Mouse (Mus musculus) midbrain, embryonic 12.5 days (tissue): ENCODE measurements around the gene Hdac5. TPM values are rescaled to one million over a fixed set of nuclear protein-coding genes. Genes with fewer than 3 reads are reported as not detected.

ENCODE experiments used
- ATAC-seq: fragments of 200-750 bp; cut with Nextera tagmentation; 2 replicates; pipeline ENCODE4 v1.8.0; 2017; ENCODE audit warnings: low read depth, moderate TSS enrichment, moderate library complexity; ENCODE audit not compliant: low FRiP score
- H3K27ac ChIP-seq: fragments of 300-500 bp; sonication (generic); replicated peaks from 2 replicates; pipeline ENCODE4 v1.5.1; 2016; ENCODE audit warnings: mild to moderate bottlenecking
- H3K27me3 ChIP-seq: fragments of 300-500 bp; sonication (generic); 2 replicates; pipeline ENCODE4 v1.6.1; 2016; ENCODE audit warnings: mild to moderate bottlenecking
- H3K36me3 ChIP-seq: fragments of 300-500 bp; sonication (generic); 2 replicates; pipeline ENCODE4 v1.6.1; 2016
- H3K4me1 ChIP-seq: fragments of 300-500 bp; sonication (generic); 2 replicates; pipeline ENCODE4 v1.6.1; 2016
- H3K4me2 ChIP-seq: fragments of 300-500 bp; sonication (generic); replicated peaks from 2 replicates; pipeline ENCODE4 v1.6.1; 2016; ENCODE audit warnings: mild to moderate bottlenecking, moderate library complexity
- H3K4me3 ChIP-seq: fragments of 300-500 bp; sonication (generic); 2 replicates; pipeline ENCODE4 v1.5.1; 2016; ENCODE audit warnings: mild to moderate bottlenecking
- H3K9ac ChIP-seq: fragments of 300-500 bp; sonication (generic); replicated peaks from 2 replicates; pipeline ENCODE4 v1.6.1; 2016; ENCODE audit warnings: mild to moderate bottlenecking, moderate library complexity
- H3K9me3 ChIP-seq: fragments of 300-500 bp; sonication (generic); 2 replicates; pipeline ENCODE4 v1.6.1; 2016; ENCODE audit warnings: mild to moderate bottlenecking
- WGBS: fragments of 180-500 bp; shearing (Covaris S2); methylation state at CpG from one replicate; pipeline ENCODE4 v1.1.7; 2016; 5-methylcytosine and 5-hydroxymethylcytosine counted together
- polyA plus RNA-seq: library from polyadenylated mRNA; unstranded; fragments of >200 nt; fragmentation: Nextera tagmentation; extraction: Ambion mirVana; gene quantifications from 2 replicates; pipeline ENCODE4 v1.2.1, GENCODE M21; 2016

Hdac5 gene
- polyA plus RNA-seq, 1 experiment from 2014 or later: 106 TPM

- Histone ChIP-seq H3K9ac (no peak overlapping the region), H3K4me3 (no peak overlapping the region), H3K36me3 (peaks cover 12% of the 10 kb centered on the region), H3K4me1 (peaks cover 54% of the 10 kb centered on the region), H3K27me3 (no peaks in the 10 kb centered on the region), H3K27ac (no peak overlapping the region; the same call in 1 of the 2 replicates), H3K9me3 (no peaks in the 10 kb centered on the region), H3K4me2 (no peak overlapping the region)
- no peak for ATAC-seq
- 64% methylated on average over 5 of the region's 5 CpGs for whole genome bisulfite sequencing
Measured at GRCm38 (mm10) chr11:102211011-102211410, 19.0 kb downstream of the Hdac5 start.

- WGBS: 61% methylated on average over 3 of the region's 3 CpGs
- no peak for ATAC-seq
- no peak overlapping the region for H3K27ac ChIP-seq
- H3K4me3 ChIP-seq: no peak overlapping the region
- H3K27me3 ChIP-seq: no peaks in the 10 kb centered on the region
- no peak overlapping the region for H3K4me2 ChIP-seq
- H3K9ac ChIP-seq: no peak overlapping the region
- H3K36me3 ChIP-seq: peaks cover 21% of the 10 kb centered on the region
- peaks cover 46% of the 10 kb centered on the region for H3K4me1 ChIP-seq
- no peaks in the 10 kb centered on the region for H3K9me3 ChIP-seq
Measured at GRCm38 (mm10) chr11:102210185-102210584, 19.8 kb downstream of the Hdac5 start.

GRCm38 (mm10) chr11:102209742-102210141 is 20.2 kb downstream of the Hdac5 start:
- peaks cover 43% of the 10 kb centered on the region for H3K4me1 ChIP-seq
- H3K9me3 ChIP-seq: no peaks in the 10 kb centered on the region
- WGBS: 18% methylated on average over 2 of the region's 2 CpGs
- H3K9ac ChIP-seq: no peak overlapping the region
- H3K36me3 ChIP-seq: peaks cover 25% of the 10 kb centered on the region
- H3K27ac ChIP-seq: no peak overlapping the region
- H3K27me3 ChIP-seq: no peaks in the 10 kb centered on the region
- no peak overlapping the region for H3K4me3 ChIP-seq
- no peak for ATAC-seq
- H3K4me2 ChIP-seq: no peak overlapping the region

GRCm38 (mm10) chr11:102208846-102209245 is 21.1 kb downstream of the Hdac5 start:
- Histone ChIP-seq H3K4me3 (no peak overlapping the region), H3K27ac (peak overlapping the region; percentile 64), H3K9me3 (no peaks in the 10 kb centered on the region), H3K9ac (no peak overlapping the region), H3K27me3 (no peaks in the 10 kb centered on the region), H3K36me3 (peaks cover 34% of the 10 kb centered on the region), H3K4me2 (no peak overlapping the region), H3K4me1 (peaks cover 36% of the 10 kb centered on the region)
- no peak for ATAC-seq
- WGBS: 26% methylated on average over 4 of the region's 4 CpGs

- no peak; the same call in 1 of the 2 replicates for ATAC-seq
- Histone ChIP-seq H3K27ac (peak overlapping the region; percentile 64), H3K9me3 (no peaks in the 10 kb centered on the region), H3K27me3 (no peaks in the 10 kb centered on the region), H3K4me2 (peak overlapping the region; percentile 11; the same call in 1 of the 2 replicates), H3K4me3 (no peak overlapping the region), H3K36me3 (peaks cover 41% of the 10 kb centered on the region), H3K9ac (peak overlapping the region; percentile 41), H3K4me1 (peaks cover 36% of the 10 kb centered on the region)
- 24% methylated on average over 11 of the region's 11 CpGs for whole genome bisulfite sequencing
Measured at GRCm38 (mm10) chr11:102207825-102208777, 21.9 kb downstream of the Hdac5 start.

GRCm38 (mm10) chr11:102206481-102206880 is 23.5 kb downstream of the Hdac5 start:
- peaks cover 58% of the 10 kb centered on the region for H3K36me3 ChIP-seq
- no peak overlapping the region for H3K9ac ChIP-seq
- H3K9me3 ChIP-seq: no peaks in the 10 kb centered on the region
- no peak overlapping the region for H3K27ac ChIP-seq
- H3K4me1 ChIP-seq: peaks cover 34% of the 10 kb centered on the region
- no peak for ATAC-seq
- 60% methylated on average over 28 of the region's 30 CpGs for WGBS
- H3K4me2 ChIP-seq: no peak overlapping the region
- no peak overlapping the region; the same call in 1 of the 2 replicates for H3K4me3 ChIP-seq
- no peaks in the 10 kb centered on the region for H3K27me3 ChIP-seq

- no peak overlapping the region for H3K9ac ChIP-seq
- 71% methylated on average over 12 of the region's 12 CpGs for WGBS
- H3K27ac ChIP-seq: no peak overlapping the region
- no peak overlapping the region for H3K4me3 ChIP-seq
- ATAC-seq: no peak
- peaks cover 1% of the 10 kb centered on the region; the same call in 1 of the 2 replicates for H3K4me1 ChIP-seq
- H3K27me3 ChIP-seq: no peaks in the 10 kb centered on the region
- no peak overlapping the region for H3K4me2 ChIP-seq
- H3K9me3 ChIP-seq: no peaks in the 10 kb centered on the region
- H3K36me3 ChIP-seq: peaks cover 100% of the 10 kb centered on the region
Measured at GRCm38 (mm10) chr11:102201408-102201821, 28.6 kb downstream of the Hdac5 start.

GRCm38 (mm10) chr11:102199856-102200255 is 30.1 kb downstream of the Hdac5 start:
- H3K27ac ChIP-seq: no peak overlapping the region
- 90% methylated on average over 9 of the region's 9 CpGs for WGBS
- H3K36me3 ChIP-seq: peaks cover 100% of the 10 kb centered on the region
- no peak overlapping the region for H3K9ac ChIP-seq
- no peaks in the 10 kb centered on the region for H3K9me3 ChIP-seq
- no peak overlapping the region for H3K4me2 ChIP-seq
- H3K4me1 ChIP-seq: no peaks in the 10 kb centered on the region
- H3K4me3 ChIP-seq: no peak overlapping the region
- no peaks in the 10 kb centered on the region for H3K27me3 ChIP-seq
- ATAC-seq: no peak

- no peak for ATAC-seq
- 59% methylated on average over 6 of the region's 6 CpGs for WGBS
- no peak overlapping the region for H3K4me3 ChIP-seq
- no peaks in the 10 kb centered on the region for H3K4me1 ChIP-seq
- no peaks in the 10 kb centered on the region for H3K27me3 ChIP-seq
- peaks cover 99% of the 10 kb centered on the region for H3K36me3 ChIP-seq
- no peak overlapping the region for H3K27ac ChIP-seq
- no peaks in the 10 kb centered on the region for H3K9me3 ChIP-seq
- H3K9ac ChIP-seq: no peak overlapping the region
- H3K4me2 ChIP-seq: no peak overlapping the region
Measured at GRCm38 (mm10) chr11:102198245-102198644, 31.7 kb downstream of the Hdac5 start.

GRCm38 (mm10) chr11:102196018-102196797 is 33.8 kb downstream of the Hdac5 start:
- Histone ChIP-seq H3K4me1 (0 out of 2 replicates have a peak, but pooled peaks cover 2% of the 10 kb centered on the region), H3K4me2 (no peak overlapping the region), H3K36me3 (peaks cover 86% of the 10 kb centered on the region), H3K9me3 (no peaks in the 10 kb centered on the region), H3K27ac (no peak overlapping the region), H3K4me3 (no peak overlapping the region), H3K27me3 (no peaks in the 10 kb centered on the region), H3K9ac (no peak overlapping the region)
- 86% methylated on average over 21 of the region's 21 CpGs for WGBS
- ATAC-seq: no peak

- Histone ChIP-seq H3K9me3 (no peaks in the 10 kb centered on the region), H3K4me3 (no peak overlapping the region), H3K27me3 (no peaks in the 10 kb centered on the region), H3K4me2 (no peak overlapping the region), H3K36me3 (peaks cover 63% of the 10 kb centered on the region), H3K27ac (no peak overlapping the region), H3K9ac (no peak overlapping the region), H3K4me1 (peaks cover 16% of the 10 kb centered on the region)
- ATAC-seq: no peak
- WGBS: 84% methylated on average over 9 of the region's 9 CpGs
Measured at GRCm38 (mm10) chr11:102193657-102194440, 36.1 kb downstream of the Hdac5 start.
